20 mouse cellular contexts compared by ENCODE assay signal in genomic region chr9:123085373-123085772, GRCm38 (mm10). TPM values are rescaled to one million over a fixed set of nuclear protein-coding genes. Genes with fewer than 3 reads are reported as not detected.
DNase-seq lines count a peak whose midpoint lies in the region; TF ChIP-seq lines count a peak whose summit lies in the region.
"Had no signal": no experiment of that assay in that cellular context is flagged by ENCODE, and none has a peak within 500 bp of the region (broad histone marks: within the 10 kb centered on the region; RNA-seq: fewer than 3 reads in every experiment).

No protein-coding gene starts in this region.

- 59% methylated on average over 1 of the region's 1 CpGs for WGBS in lung, adult 2 months

- peaks cover 5% of the 10 kb centered on the region; the same call in 1 of the 2 replicates for H3K4me1 ChIP-seq in lung, adult 2 months (ENCODE audit: control insufficient read depth, insufficient read depth, low read length)
- H3K4me1 ChIP-seq: embryonic facial prominence, embryonic 12.5 days; forebrain, embryonic 12.5 days; heart, embryonic 12.5 days; hindbrain, embryonic 15.5 days had no signal

- DNase-seq in lung, adult 18-20 months: peak; percentile 72 to 82
- no peak for DNase-seq in lung, adult 2 months
- peak; percentile 52 for DNase-seq in lung, postnatal 10 days
- peak; percentile 38 to 69 for DNase-seq in lung, postnatal 4 days
- DNase-seq in left cerebral cortex, adult 18-20 months (ENCODE audit: low spot score in 2 of 2): no peak
- DNase-seq in kidney, postnatal 4 days: no peak
- DNase-seq in kidney, adult 11 months: no peak
- DNase-seq: adrenal gland, adult 8-10 months; adrenal gland, postnatal 36 days; B cell, adult 2 months; cerebellum, adult 11-12 months; cerebellum, adult 9-10 months; cerebellum, postnatal 25 days; gastrocnemius, postnatal 14 days had no signal

- TF ChIP-seq CTCF in lung, adult 2 months (IDR thresholded peaks at IDR 0.05; ENCODE audit: insufficient read depth, low read length): no peak

- H3K4me3 ChIP-seq in lung, adult 2 months (replicated peaks; ENCODE audit: extremely low read depth, low read depth, low read length): no peak overlapping the region
- H3K4me3 ChIP-seq: embryonic facial prominence, embryonic 12.5 days; forebrain, embryonic 12.5 days; heart, embryonic 12.5 days; hindbrain, embryonic 15.5 days had no signal

- TF ChIP-seq POLR2A in lung, adult 2 months (IDR thresholded peaks at IDR 0.05; ENCODE audit: borderline replicate concordance, extremely low read depth, low read depth, low read length): no peak

RNA-seq across cellular contexts. Expression of gene Zdhhc3, which starts 27.6 kb away (rescaled TPM):
- polyA plus RNA-seq in lung, adult 2 months (2012; rRNA removed): 253 and 404 TPM in 2 replicates
- 10 to 100 TPM; 65.5 to 66.3 TPM for total RNA-seq in left cerebral cortex, adult 18-20 months (2021)

RNA-seq across cellular contexts. Expression of gene Exosc7, which starts 27.6 kb away (rescaled TPM):
- 57.4 and 80.6 TPM in 2 replicates for polyA plus RNA-seq in lung, adult 2 months (2012; rRNA removed)
- 10 to 100 TPM; 43.7 to 47.0 TPM for total RNA-seq in left cerebral cortex, adult 18-20 months (2021)

RNA-seq across cellular contexts. Expression of gene Tgm4, which starts 50.8 kb away (rescaled TPM):
- polyA plus RNA-seq in lung, adult 2 months (2012; rRNA removed): 0.24 and 0.28 TPM in 2 replicates
- total RNA-seq in left cerebral cortex, adult 18-20 months (2021): 1 to 10 TPM; 1.1 to 2.0 TPM
- total RNA-seq: heart, adult 8-10 months had no signal
- polyA plus RNA-seq: G1E had no signal

Comparison
In these comparisons a context has a peak if more than half of its experiments do, and no peak if none do; other contexts are left out.
1. DNase-seq: peak in lung, adult 18-20 months (2 of 2), lung, postnatal 10 days (single experiment) and lung, postnatal 4 days (2 of 2); none in lung, adult 2 months (single experiment), left cerebral cortex, adult 18-20 months (0 of 2), kidney, postnatal 4 days (0 of 2) and kidney, adult 11 months (single experiment).